Mouse (Mus musculus): Measurements from ENCODE around the gene Cmpk1.
"Not testable (repeated sequence)": the region's sequence is repeated elsewhere in the genome, so short reads cannot be mapped to it uniquely, and the experiment has no call there.

The Cmpk1 gene

GRCm38 (mm10) chr4:114986591-114987432 lies at the start of gene Cmpk1:
TSS of gene Cmpk1 (minus strand) at chr4:114987241.
- DNase-seq (ENCODE audit: low spot score in 2 of 2), result peak; percentile 81 to 82

DNA sequence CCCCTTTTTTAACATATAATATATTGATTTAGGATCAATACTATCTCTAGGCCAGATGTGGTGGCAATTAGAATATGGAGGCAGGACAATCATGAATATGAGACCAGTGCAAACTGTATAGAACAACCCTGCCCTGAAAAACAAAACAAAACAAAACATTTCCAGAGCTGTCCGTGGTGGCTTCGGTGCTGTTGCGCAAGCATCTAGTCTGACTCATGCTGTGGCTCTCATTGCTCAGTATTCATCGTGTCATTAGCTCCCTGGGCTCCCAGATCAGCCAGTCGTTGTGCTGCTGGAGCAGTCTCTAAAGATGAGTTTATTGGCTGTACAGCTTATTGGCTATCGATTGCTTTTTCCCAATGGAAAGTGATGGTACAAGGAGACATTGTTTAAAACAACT lies 48.0 kb upstream of the Cmpk1 start:
- no peak for DNase-seq (ENCODE audit: low spot score in 2 of 2)

GRCm38 (mm10) chr4:115019997-115020396 lies 33.0 kb upstream of the Cmpk1 start:
- DNase-seq (ENCODE audit: low spot score in 2 of 2), result peak in 1 of 2 experiments; percentile 11

GRCm38 (mm10) chr4:115014276-115014675 lies 27.2 kb upstream of the Cmpk1 start:
- DNase-seq (ENCODE audit: low spot score in 2 of 2), result no peak

- DNase-seq (ENCODE audit: low spot score in 2 of 2), result no peak
These were observed 13.4 kb upstream of the Cmpk1 start for GRCm38 (mm10) chr4:115000429-115000795.

DNA sequence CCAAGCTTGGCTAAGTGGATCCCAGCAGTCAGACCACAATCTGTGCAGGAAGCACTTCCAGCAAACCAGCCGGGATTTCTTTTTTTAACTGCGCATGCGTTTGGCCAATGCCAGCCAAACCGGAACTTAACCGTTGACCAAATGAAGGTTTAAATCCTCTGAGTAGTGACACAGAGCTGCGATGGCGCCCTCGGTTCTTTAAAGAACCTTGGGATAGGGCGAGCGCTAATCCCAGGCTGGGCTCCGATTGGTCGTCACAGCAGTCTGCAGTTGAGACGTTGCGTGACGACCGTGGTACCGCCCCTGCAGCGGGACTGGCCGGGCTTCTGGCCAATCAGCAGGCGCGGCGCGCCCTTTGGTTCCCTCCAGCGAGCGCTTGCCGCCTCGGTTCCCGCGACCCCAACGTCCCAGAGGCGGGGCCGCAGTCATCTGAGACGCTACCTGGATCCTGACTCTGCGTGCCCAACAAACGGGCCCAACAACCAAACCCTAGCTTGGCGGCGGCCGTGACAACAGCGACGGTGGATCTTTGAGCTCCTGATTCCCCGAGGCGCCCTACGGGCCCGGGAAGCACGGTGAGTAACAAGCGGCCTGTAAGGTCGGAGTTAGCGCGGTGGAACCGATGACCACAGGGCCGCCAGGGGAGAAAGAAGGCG lies 12.9 kb upstream of the Cmpk1 start, which contains the start of gene Stil:
Gene Stil, plus strand, starts transcription at position 387 of the 656 bp plus-strand sequence.
- peak; percentile 95 to 96 for DNase-seq (ENCODE audit: low spot score in 2 of 2)

DNA sequence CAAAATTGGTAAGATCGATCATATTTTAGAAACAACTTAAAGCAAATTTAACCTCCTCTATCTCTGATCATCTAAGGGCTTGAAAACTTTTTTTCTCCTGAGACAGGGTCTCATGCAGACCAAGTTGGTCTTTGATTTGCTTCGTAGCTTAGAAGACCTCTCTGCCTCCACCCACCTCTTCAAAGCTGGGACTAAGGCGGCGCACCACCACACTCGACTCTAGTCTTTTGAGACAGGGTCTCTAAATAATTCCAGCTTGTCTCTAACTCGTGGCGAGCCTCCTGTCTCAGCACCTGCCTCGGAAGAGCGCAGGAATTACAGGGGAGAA lies 12.4 kb upstream of the Cmpk1 start:
- DNase-seq (ENCODE audit: low spot score in 2 of 2), result no peak

- peak in 1 of 2 experiments; percentile 21 for DNase-seq (ENCODE audit: low spot score in 2 of 2)
These were observed 10.0 kb upstream of the Cmpk1 start for GRCm38 (mm10) chr4:114997051-114997450.

DNA sequence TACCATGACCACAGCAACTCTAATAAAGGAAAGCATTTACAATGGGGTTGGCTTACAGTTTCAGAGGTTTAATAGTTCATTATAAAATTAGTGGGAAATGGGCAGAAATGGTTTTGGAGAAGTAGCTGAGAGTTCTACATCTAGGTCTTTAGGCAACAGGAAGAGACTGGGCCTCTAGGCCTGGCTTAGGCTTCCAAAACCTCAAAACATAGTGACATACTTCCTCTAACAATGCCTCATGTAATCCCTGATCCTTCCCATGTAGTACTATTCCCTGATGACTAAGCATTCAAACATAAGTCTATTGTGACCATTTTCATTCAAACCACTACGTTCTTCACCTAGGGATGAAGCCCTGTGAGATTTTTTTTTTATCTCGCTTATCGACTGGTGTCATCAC lies 7.2 kb upstream of the Cmpk1 start:
- no peak for DNase-seq (ENCODE audit: low spot score in 2 of 2)

DNA sequence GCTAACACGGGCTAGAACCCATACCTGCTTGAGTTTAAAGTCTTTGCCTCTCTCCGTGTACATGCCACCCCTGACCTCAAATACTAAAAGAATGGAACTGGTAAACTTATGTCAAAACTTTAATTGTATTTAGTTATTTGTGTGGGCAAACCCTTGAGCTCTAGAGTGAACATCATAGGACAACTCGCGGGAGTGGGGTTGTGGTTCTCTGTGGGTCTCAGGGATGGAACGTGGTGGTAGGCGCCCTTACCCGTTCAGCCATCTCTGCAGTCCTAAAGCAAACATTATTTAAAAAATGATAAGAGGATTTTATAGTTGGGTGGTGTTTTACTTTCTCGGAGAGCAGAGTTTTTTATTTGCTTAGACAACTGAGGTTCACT lies 840 bp downstream of the Cmpk1 start:
- DNase-seq (ENCODE audit: low spot score in 2 of 2), result no peak

GRCm38 (mm10) chr4:114983020-114983419 lies 4.0 kb downstream of the Cmpk1 start:
- no peak for DNase-seq (ENCODE audit: low spot score in 2 of 2)

DNA sequence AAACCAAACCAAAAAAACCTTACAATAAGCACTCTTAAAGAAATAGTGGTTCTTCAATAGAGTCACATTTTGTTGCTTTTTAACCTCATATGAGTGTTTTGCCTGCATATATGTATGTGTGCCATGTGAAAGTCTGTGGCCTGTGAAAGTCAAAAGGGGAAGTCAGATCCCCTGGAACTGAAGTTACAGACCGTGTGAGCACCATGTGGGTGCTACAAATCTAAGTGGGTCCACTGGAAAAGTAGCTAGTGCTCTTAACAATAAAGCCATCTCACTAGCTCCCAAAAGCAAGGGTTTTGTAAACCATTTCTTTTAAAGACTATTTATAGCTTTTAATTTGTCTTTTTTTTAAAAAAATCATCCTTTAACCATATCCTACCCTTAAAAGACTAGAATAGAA lies 4.4 kb downstream of the Cmpk1 start:
- no peak for DNase-seq (ENCODE audit: low spot score in 2 of 2)

DNA sequence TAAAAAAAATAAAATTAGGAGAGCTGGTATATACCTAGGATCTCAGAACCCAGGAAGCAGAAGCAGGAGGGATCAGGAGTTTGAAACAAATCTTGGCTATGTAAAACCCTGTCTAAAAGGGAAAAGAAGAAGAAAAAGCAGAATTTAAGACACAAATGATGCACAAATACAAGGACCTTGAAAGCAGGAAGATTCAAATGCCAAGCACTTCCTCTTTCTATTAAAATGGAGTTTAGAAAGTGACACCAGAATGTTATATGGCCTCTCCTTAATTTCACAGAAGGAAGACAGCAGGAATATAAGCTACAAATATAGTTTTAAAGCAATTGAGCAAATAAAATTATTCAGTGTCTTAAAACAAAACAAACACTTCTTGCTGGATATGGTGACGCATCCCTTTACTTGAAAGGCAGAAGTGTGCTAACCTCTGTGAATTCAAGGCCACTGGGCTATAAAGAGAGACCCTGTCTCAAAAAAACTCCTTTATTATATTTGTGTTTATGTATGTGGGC lies 13.8 kb downstream of the Cmpk1 start:
- DNase-seq (ENCODE audit: low spot score in 2 of 2), result no peak

DNA sequence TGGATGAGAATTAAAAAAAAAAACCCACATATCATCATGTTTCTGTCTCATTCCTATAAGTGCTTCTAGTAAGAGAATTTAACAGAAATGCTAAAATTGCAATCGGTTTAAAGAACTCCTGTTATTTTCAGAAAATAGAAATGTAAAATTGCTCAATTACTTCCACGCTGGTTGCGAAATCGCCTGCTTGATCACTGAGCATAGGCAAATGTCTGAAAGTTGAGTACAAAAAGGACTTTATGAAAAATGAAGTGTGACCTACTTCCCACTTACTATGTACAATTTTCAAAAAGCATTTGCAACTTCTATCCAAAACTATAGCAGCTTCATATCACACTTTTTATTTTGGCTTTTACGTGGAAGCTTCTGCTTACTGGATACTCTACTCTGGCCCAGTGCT lies 16.3 kb downstream of the Cmpk1 start:
- DNase-seq (ENCODE audit: low spot score in 2 of 2), result no peak

GRCm38 (mm10) chr4:114960881-114961280 lies 26.2 kb downstream of the Cmpk1 start:
- DNase-seq (ENCODE audit: low spot score in 2 of 2), result not testable (repeated sequence)

DNA sequence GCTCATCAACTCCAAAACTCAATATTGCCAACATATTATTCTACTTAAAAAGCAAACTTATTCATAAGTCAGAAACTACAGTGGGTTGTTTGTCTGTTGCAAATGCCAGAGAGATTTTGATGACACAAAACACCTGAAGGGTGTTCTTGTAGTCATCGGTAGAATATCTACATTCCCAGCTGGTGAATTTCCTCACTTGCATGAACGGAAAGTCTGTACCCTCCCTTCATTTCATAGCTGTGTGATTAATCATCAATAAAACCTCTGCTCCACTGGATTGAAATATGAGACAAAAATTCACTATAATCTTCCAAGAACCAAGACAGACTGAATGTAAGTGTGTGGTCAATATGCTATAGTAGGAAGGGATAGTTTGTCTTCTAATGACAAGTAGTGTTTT lies 27.5 kb downstream of the Cmpk1 start:
- DNase-seq (ENCODE audit: low spot score in 2 of 2), result no peak

DNA sequence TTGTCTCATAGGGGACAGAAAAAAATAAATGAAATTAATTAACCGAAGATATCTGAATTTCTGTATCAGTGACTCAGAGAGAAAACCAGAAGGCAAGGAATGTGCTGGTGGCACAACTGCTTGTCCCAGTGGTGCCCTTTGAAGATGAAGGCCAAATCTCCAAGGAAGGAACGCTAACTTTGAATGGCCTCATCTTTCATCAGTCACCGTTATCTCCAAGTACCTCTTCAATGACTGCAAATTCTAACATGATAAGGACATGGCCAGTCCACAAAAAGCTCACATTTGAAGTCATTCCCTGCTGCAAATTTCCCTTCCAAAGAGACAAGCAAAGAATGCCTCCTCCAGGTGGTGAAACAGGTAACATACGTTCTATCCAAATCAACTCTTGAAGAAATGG lies 28.3 kb downstream of the Cmpk1 start:
- DNase-seq (ENCODE audit: low spot score in 2 of 2), result no peak

DNA sequence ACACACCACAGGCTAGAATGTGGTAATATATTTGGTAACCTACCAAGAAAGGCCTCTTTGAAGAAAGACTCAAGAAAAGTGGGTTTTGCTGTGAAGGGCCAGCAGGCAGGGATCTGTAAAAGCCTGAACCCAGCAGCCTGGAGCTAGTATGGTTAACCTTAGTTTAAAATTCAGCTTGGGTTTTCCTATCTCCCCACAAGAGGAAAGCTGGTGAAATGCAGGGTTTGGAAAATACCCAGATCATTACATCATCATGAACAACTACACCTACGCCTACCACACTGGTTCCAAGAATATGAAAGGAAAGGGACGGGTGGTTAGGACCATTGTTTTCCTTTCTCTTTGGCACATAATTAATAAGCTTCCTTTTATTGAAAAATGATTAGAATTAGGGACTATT lies 28.8 kb downstream of the Cmpk1 start:
- no peak for DNase-seq (ENCODE audit: low spot score in 2 of 2)

GRCm38 (mm10) chr4:114957403-114957802 lies 29.6 kb downstream of the Cmpk1 start:
- DNase-seq (ENCODE audit: low spot score in 2 of 2), result no peak

- no peak for DNase-seq (ENCODE audit: low spot score in 2 of 2)
These were observed 33.9 kb downstream of the Cmpk1 start for GRCm38 (mm10) chr4:114953172-114953571.

GRCm38 (mm10) chr4:114947852-114948481 lies 39.1 kb downstream of the Cmpk1 start:
- no peak for DNase-seq (ENCODE audit: low spot score in 2 of 2)

DNA sequence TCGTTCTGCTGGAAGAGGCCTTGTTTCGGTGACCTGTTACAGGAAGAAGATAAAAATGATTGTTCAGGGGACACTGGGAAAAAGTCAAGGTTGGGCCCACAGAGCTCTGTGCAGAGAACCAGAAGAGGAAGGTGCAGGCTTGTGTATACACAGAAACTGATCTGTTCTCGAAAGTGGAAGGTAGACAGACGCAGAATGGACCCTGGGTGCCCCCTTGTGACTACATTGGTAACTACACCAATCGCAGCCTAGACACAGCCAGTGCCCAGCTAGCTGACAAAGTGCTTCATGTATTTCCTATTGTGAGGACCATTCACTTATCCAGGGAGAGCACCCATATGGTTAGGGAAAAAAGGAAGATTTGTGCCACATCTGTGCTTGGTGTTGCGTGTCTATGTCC lies 39.6 kb downstream of the Cmpk1 start:
- peak; percentile 92 to 93 for DNase-seq (ENCODE audit: low spot score in 2 of 2)

DNA sequence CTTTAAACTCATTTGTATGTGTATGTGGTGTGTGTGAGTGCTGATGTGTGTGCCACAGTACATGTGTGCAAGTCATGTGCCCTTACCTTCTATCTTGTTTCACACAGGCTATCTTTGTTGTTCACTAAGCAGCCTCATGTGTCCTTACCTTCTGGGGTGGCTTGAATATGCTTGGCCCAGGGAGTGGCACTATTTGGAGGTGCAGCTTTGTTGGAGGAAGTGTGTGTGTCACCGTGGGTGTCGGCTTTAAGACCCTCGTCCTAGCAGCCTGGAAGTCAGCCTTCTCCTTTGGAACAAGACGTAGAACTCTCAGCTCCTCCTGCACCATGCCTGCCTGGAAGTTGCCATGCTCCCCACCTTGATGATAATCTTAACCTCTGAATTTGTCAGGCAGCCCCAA lies 40.6 kb downstream of the Cmpk1 start:
- no peak for DNase-seq (ENCODE audit: low spot score in 2 of 2)
